Mouse (Mus musculus) R1 (cell line): ENCODE data around the gene Cds2.
"Not testable (repeated sequence)": the region's sequence is repeated elsewhere in the genome, so short reads cannot be mapped to it uniquely, and the experiment has no call there.

Source experiments
- DNase-seq: peaks from one replicate; pipeline ENCODE4 v3.0.0-alpha.2; 2018; ENCODE audit warnings: low read depth, low spot score

The Cds2 gene

GRCm38 (mm10) chr2:132262879-132263398 is at the start of gene Cds2:
Gene Cds2 (plus strand): TSS chr2:132263148.
- DNase-seq, result peak; percentile 99

- DNase-seq, result no peak
These were observed 41.3 kb upstream of the Cds2 start for GRCm38 (mm10) chr2:132221611-132222073.

- DNase-seq, result no peak
These were observed 38.6 kb upstream of the Cds2 start for GRCm38 (mm10) chr2:132224359-132224758.

- DNase-seq, result peak; percentile 85
These were observed 30.5 kb upstream of the Cds2 start for GRCm38 (mm10) chr2:132232413-132232945.

GRCm38 (mm10) chr2:132233985-132234765 is 28.8 kb upstream of the Cds2 start:
- DNase-seq, result no peak

GRCm38 (mm10) chr2:132235291-132235690 is 27.7 kb upstream of the Cds2 start:
- DNase-seq, result peak; percentile 57

GRCm38 (mm10) chr2:132235975-132236374 is 27.0 kb upstream of the Cds2 start:
- no peak for DNase-seq

GRCm38 (mm10) chr2:132239434-132239833 is 23.5 kb upstream of the Cds2 start:
- not testable (repeated sequence) for DNase-seq

GRCm38 (mm10) chr2:132240457-132240856 is 22.5 kb upstream of the Cds2 start:
- DNase-seq, result peak; percentile 69

- DNase-seq, result no peak
These were observed 19.6 kb upstream of the Cds2 start for GRCm38 (mm10) chr2:132243370-132243769.

- peak; percentile 95 for DNase-seq
These were observed 15.2 kb upstream of the Cds2 start, which contains the start of gene Tmem230 for GRCm38 (mm10) chr2:132247539-132248313. Gene Tmem230 (minus strand): TSS chr2:132247807.

GRCm38 (mm10) chr2:132251911-132252310 is 11.0 kb upstream of the Cds2 start:
- no peak for DNase-seq

- DNase-seq, result peak; percentile 98
These were observed 10.1 kb upstream of the Cds2 start, which contains the start of gene Pcna for GRCm38 (mm10) chr2:132252542-132253528. Gene Pcna (minus strand): TSS chr2:132253314.

- no peak for DNase-seq
These were observed 9.3 kb upstream of the Cds2 start for GRCm38 (mm10) chr2:132253603-132254002.

GRCm38 (mm10) chr2:132257350-132258068 is 5.4 kb upstream of the Cds2 start:
- DNase-seq, result peak; percentile 81

- peak; percentile 55 for DNase-seq
These were observed 2.3 kb upstream of the Cds2 start for GRCm38 (mm10) chr2:132260601-132261000.

GRCm38 (mm10) chr2:132262175-132262574 is 773 bp upstream of the Cds2 start:
- no peak for DNase-seq

GRCm38 (mm10) chr2:132263421-132264265 is 695 bp downstream of the Cds2 start:
- DNase-seq, result peak; percentile 53

GRCm38 (mm10) chr2:132264266-132264710 is 1.3 kb downstream of the Cds2 start:
- DNase-seq, result no peak
